Mouse (Mus musculus) MEL (cell line): Measurements from ENCODE around the gene Maml3. TPM values are rescaled to one million over a fixed set of nuclear protein-coding genes. Genes with fewer than 3 reads are reported as not detected.

Source experiments
- DNase-seq: peaks from one replicate; pipeline ENCODE4 v3.0.0; 2011; ENCODE audit warnings: low read depth, low spot score
- H3K27ac ChIP-seq: 2 replicates; pipeline ENCODE4 v1.5.1; 2012; ENCODE audit warnings: low read depth, mild to moderate bottlenecking, control low read depth, low read length, moderate library complexity; ENCODE audit not compliant: control insufficient read depth
- H3K27me3 ChIP-seq, 2 experiments: fragments of 150-350 bp in 1 of 2; sonication (generic) in 1 of 2; 2 replicates each; pipeline ENCODE4 v1.6.1; 2012; ENCODE audit warnings: low read length in 2 of 2, mild to moderate bottlenecking in 2 of 2, improper control_type of control experiment in 1 of 2, moderate library complexity in 1 of 2; ENCODE audit not compliant: insufficient read depth in 2 of 2, control insufficient read depth in 1 of 2
- H3K36me3 ChIP-seq, 2 experiments: 2 replicates each; pipeline ENCODE4 v1.6.1; 2012 to 2014; ENCODE audit warnings: low read length in 2 of 2, improper control_type of control experiment in 1 of 2, inconsistent platforms in 1 of 2, mild to moderate bottlenecking in 1 of 2; ENCODE audit not compliant: insufficient read depth in 2 of 2, control insufficient read depth in 1 of 2
- H3K4me1 ChIP-seq, 2 experiments: fragments of 150-350 bp in 1 of 2; sonication (generic) in 1 of 2; 2 replicates each; pipeline ENCODE4 v1.6.1; 2012; ENCODE audit warnings: low read length in 2 of 2, improper control_type of control experiment in 1 of 2, mild to moderate bottlenecking in 1 of 2; ENCODE audit not compliant: insufficient read depth in 2 of 2, control insufficient read depth in 1 of 2
- H3K4me3 ChIP-seq, 2 experiments: fragments of 150-350 bp in 1 of 2; sonication (generic) in 1 of 2; 2 replicates each; pipeline ENCODE4 v1.5.1; 2012; ENCODE audit warnings: low read depth in 2 of 2, low read length in 2 of 2, mild to moderate bottlenecking in 2 of 2, moderate library complexity in 2 of 2, control low read depth in 1 of 2, improper control_type of control experiment in 1 of 2; ENCODE audit not compliant: control insufficient read depth in 1 of 2, insufficient read depth in 1 of 2
- H3K79me2 ChIP-seq: 2 replicates; pipeline ENCODE4 v1.6.1; 2012; ENCODE audit warnings: mild to moderate bottlenecking, low read length, moderate library complexity; ENCODE audit not compliant: control insufficient read depth, poor library complexity, insufficient read depth
- H3K9ac ChIP-seq: 2 replicates; pipeline ENCODE4 v1.6.1; 2012; ENCODE audit warnings: low read depth, mild to moderate bottlenecking, control low read depth, low read length, moderate library complexity; ENCODE audit not compliant: control insufficient read depth, poor library complexity, severe bottlenecking
- H3K9me3 ChIP-seq: fragments of 150-350 bp; sonication (generic); replicated peaks from 2 replicates; pipeline ENCODE4 v1.6.1; 2012; ENCODE audit warnings: mild to moderate bottlenecking, low read length, improper control_type of control experiment, moderate library complexity; ENCODE audit not compliant: insufficient read depth
- BHLHE40 ChIP-seq: IDR thresholded peaks from 2 replicates; pipeline ENCODE4 v1.6.1; 2012; ENCODE audit warnings: low read depth, mild to moderate bottlenecking, inconsistent platforms, low read length, improper control_type of control experiment, borderline replicate concordance
- CHD1 ChIP-seq: IDR thresholded peaks from 2 replicates; pipeline ENCODE4 v1.6.1; 2012; ENCODE audit warnings: low read depth, mild to moderate bottlenecking, inconsistent platforms, low read length, improper control_type of control experiment
- CHD2 ChIP-seq: IDR thresholded peaks from 2 replicates; pipeline ENCODE4 v1.6.1; 2011; ENCODE audit warnings: low read length, improper control_type of control experiment
- CTCF ChIP-seq, 3 experiments: IDR thresholded peaks in 2 of 3; conservative IDR thresholded peaks in 1 of 3; 2 replicates each; pipeline ENCODE4 v1.5.1; 2011 to 2012; ENCODE audit warnings: low read length in 3 of 3, low read depth in 2 of 3, mild to moderate bottlenecking in 2 of 3, improper control_type of control experiment in 1 of 3, inconsistent platforms in 1 of 3, mixed read lengths in 1 of 3, moderate library complexity in 1 of 3; ENCODE audit not compliant: control insufficient read depth in 1 of 3, insufficient read depth in 1 of 3, poor library complexity in 1 of 3, severe bottlenecking in 1 of 3
- E2F4 ChIP-seq: IDR thresholded peaks from 2 replicates; pipeline ENCODE4 v1.6.1; 2011; ENCODE audit warnings: low read depth, low read length, improper control_type of control experiment, borderline replicate concordance
- ETS1 ChIP-seq: IDR thresholded peaks from 2 replicates; pipeline ENCODE4 v1.6.1; 2012; ENCODE audit warnings: low read depth, mild to moderate bottlenecking, inconsistent platforms, low read length, improper control_type of control experiment, moderate library complexity
- GABPA ChIP-seq: IDR thresholded peaks from 2 replicates; pipeline ENCODE4 v1.6.1; 2012; ENCODE audit warnings: low read depth, mild to moderate bottlenecking, inconsistent platforms, low read length, improper control_type of control experiment, moderate library complexity
- GATA1 ChIP-seq: IDR thresholded peaks from 2 replicates; pipeline ENCODE4 v1.6.1; 2011; ENCODE audit warnings: low read depth, low read length, improper control_type of control experiment
- JUND ChIP-seq: IDR thresholded peaks from 2 replicates; pipeline ENCODE4 v1.6.1; 2011; ENCODE audit warnings: low read depth, mild to moderate bottlenecking, improper control_type of control experiment, low read length
- KAT2A ChIP-seq: conservative IDR thresholded peaks from 2 replicates; pipeline ENCODE4 v1.6.1; 2012; ENCODE audit warnings: low read depth, low read length, improper control_type of control experiment, inconsistent platforms
- MAX ChIP-seq: IDR thresholded peaks from 2 replicates; pipeline ENCODE4 v1.6.1; 2011; ENCODE audit warnings: low read length, improper control_type of control experiment
- MAZ ChIP-seq: IDR thresholded peaks from 2 replicates; pipeline ENCODE4 v1.6.1; 2012; ENCODE audit warnings: low read depth, mild to moderate bottlenecking, inconsistent platforms, low read length, improper control_type of control experiment
- MYB ChIP-seq: IDR thresholded peaks from 2 replicates; pipeline ENCODE4 v1.6.1; 2011; ENCODE audit warnings: mild to moderate bottlenecking, low read depth, low read length, improper control_type of control experiment
- MYC ChIP-seq: IDR thresholded peaks from 2 replicates; pipeline ENCODE4 v1.6.1; 2011; ENCODE audit warnings: low read depth, mild to moderate bottlenecking, low read length, improper control_type of control experiment, moderate library complexity
- NRF1 ChIP-seq: IDR thresholded peaks from 2 replicates; pipeline ENCODE4 v1.6.1; 2014; ENCODE audit warnings: low read depth, mild to moderate bottlenecking, inconsistent platforms, low read length, improper control_type of control experiment, moderate library complexity; ENCODE audit not compliant: poor library complexity, insufficient read depth, severe bottlenecking
- POLR2AphosphoS5 ChIP-seq: IDR thresholded peaks from 2 replicates; pipeline ENCODE4 v1.6.1; 2012; ENCODE audit warnings: low read depth, borderline replicate concordance, mild to moderate bottlenecking, inconsistent platforms, low read length, moderate library complexity, mixed read lengths
- RAD21 ChIP-seq: IDR thresholded peaks from 2 replicates; pipeline ENCODE4 v1.6.1; 2011; ENCODE audit warnings: mild to moderate bottlenecking, low read depth, low read length, improper control_type of control experiment
- TAL1 ChIP-seq: IDR thresholded peaks from 2 replicates; pipeline ENCODE4 v1.6.1; 2012; ENCODE audit warnings: mild to moderate bottlenecking, inconsistent platforms, low read length, moderate library complexity, mixed read lengths
- TBP ChIP-seq: IDR thresholded peaks from 2 replicates; pipeline ENCODE4 v1.8.0; 2011; ENCODE audit warnings: low read depth, low read length, improper control_type of control experiment
- TCF12 ChIP-seq: IDR thresholded peaks from 2 replicates; pipeline ENCODE4 v1.6.1; 2014; ENCODE audit warnings: low read depth, mild to moderate bottlenecking, inconsistent platforms, low read length, improper control_type of control experiment, moderate library complexity
- UBTF ChIP-seq: IDR thresholded peaks from 2 replicates; pipeline ENCODE4 v1.6.1; 2012; ENCODE audit warnings: low read depth, mild to moderate bottlenecking, inconsistent platforms, low read length, improper control_type of control experiment, moderate library complexity, borderline replicate concordance; ENCODE audit not compliant: insufficient read depth
- USF2 ChIP-seq, 2 experiments: IDR thresholded peaks; 2 replicates each; pipeline ENCODE4 v1.6.1; 2011 to 2012; ENCODE audit warnings: improper control_type of control experiment in 2 of 2, low read length in 2 of 2, borderline replicate concordance in 1 of 2, inconsistent platforms in 1 of 2, low read depth in 1 of 2, mild to moderate bottlenecking in 1 of 2; ENCODE audit not compliant: insufficient read depth in 1 of 2
- ZC3H11A ChIP-seq: IDR thresholded peaks from 2 replicates; pipeline ENCODE4 v1.6.1; 2012; ENCODE audit warnings: low read depth, mild to moderate bottlenecking, inconsistent platforms, low read length, improper control_type of control experiment
- ZKSCAN1 ChIP-seq: IDR thresholded peaks from 2 replicates; pipeline ENCODE4 v1.6.1; 2012; ENCODE audit warnings: low read depth, mild to moderate bottlenecking, inconsistent platforms, low read length, improper control_type of control experiment, moderate library complexity
- ZMIZ1 ChIP-seq: IDR thresholded peaks from 2 replicates; pipeline ENCODE4 v1.6.1; 2012; ENCODE audit warnings: low read depth, mild to moderate bottlenecking, inconsistent platforms, low read length, improper control_type of control experiment, moderate library complexity
- ZNF384 ChIP-seq: IDR thresholded peaks from 2 replicates; pipeline ENCODE4 v1.6.1; 2012; ENCODE audit warnings: low read depth, mild to moderate bottlenecking, inconsistent platforms, low read length, improper control_type of control experiment
- polyA plus RNA-seq, 2 experiments: library from polyadenylated mRNA; stranded (reverse) in 1 of 2; unstranded in 1 of 2; fragments of >175 nt in 1 of 2; fragments of >200 nt in 1 of 2; gene quantifications; 2 replicates each; pipeline versions ENCODE4 v1.2.1 to v1.2.4; 2012; ENCODE audit warnings: low replicate concordance in 2 of 2, low read depth in 1 of 2; ENCODE audit not compliant: insufficient read length in 2 of 2, insufficient read depth in 1 of 2, missing spikeins in 1 of 2
- total RNA-seq: library from RNA; depleted of rRNA; stranded (reverse); fragments of 300-350 nt; gene quantifications from 2 replicates; pipeline ENCODE4 v1.2.3, GENCODE M21; 2012

Maml3 gene
- total and polyA plus RNA-seq, 3 experiments, result 2.0 to 4.1 TPM; not detected in 1

GRCm38 (mm10) chr3:52144776-52145460 lies 40.0 kb upstream of the Maml3 start:
- Histone ChIP-seq H3K36me3 (no peaks in the 10 kb centered on the region), H3K79me2 (no peaks in the 10 kb centered on the region), H3K27ac (no peak overlapping the region), H3K4me1 (no peaks in the 10 kb centered on the region), H3K9ac (no peak overlapping the region), H3K4me3 (no peak overlapping the region), H3K9me3 (no peaks in the 10 kb centered on the region), H3K27me3 (no peaks in the 10 kb centered on the region)
- DNase-seq, result no peak
- TF ChIP-seq CHD1 (no peak), ETS1 (no peak), POLR2AphosphoS5 (no peak), MYC (no peak), KAT2A (no peak), JUND (no peak), BHLHE40 (no peak), TBP (no peak), RAD21 (no peak), MYB (no peak), NRF1 (no peak), MAX (no peak), UBTF (no peak), GABPA (no peak), USF2 (IDR thresholded peaks at IDR 0.05; ENCODE audit: borderline replicate concordance in 1 of 2, insufficient read depth in 1 of 2, low read depth in 1 of 2, low read length in 2 of 2) (no peak), ZKSCAN1 (no peak), CTCF (IDR thresholded peaks at IDR 0.05 in 2 of 3, conservative IDR thresholded peaks at IDR 0.05 in 1 of 3; ENCODE audit: control insufficient read depth in 1 of 3, insufficient read depth in 1 of 3, low read depth in 2 of 3, low read length in 3 of 3, poor library complexity in 1 of 3, severe bottlenecking in 1 of 3) (no peak), GATA1 (no peak), ZC3H11A (no peak)

- TF ChIP-seq E2F4 (no peak), GABPA (no peak), ZMIZ1 (no peak), MAZ (no peak), JUND (no peak), CHD2 (no peak), RAD21 (no peak), TCF12 (no peak), CHD1 (no peak), TAL1 (no peak), ZNF384 (no peak)
- TF ChIP-seq, all 39 proteins: peak for 0
- no peaks in the 10 kb centered on the region for H3K79me2 ChIP-seq
- no peaks in the 10 kb centered on the region for H3K4me1 ChIP-seq
- DNase-seq, result no peak
- no peak overlapping the region for H3K9ac ChIP-seq
- H3K27ac ChIP-seq, result no peak overlapping the region
- H3K36me3 ChIP-seq, result no peaks in the 10 kb centered on the region
- no peaks in the 10 kb centered on the region for H3K27me3 ChIP-seq
- H3K4me3 ChIP-seq, result no peak overlapping the region
- no peaks in the 10 kb centered on the region for H3K9me3 ChIP-seq
These were observed 38.1 kb upstream of the Maml3 start for GRCm38 (mm10) chr3:52143017-52143416.
